Comparison of ENCODE assay signal across 11 mouse cellular contexts in genomic region chr1:167256724-167257302, GRCm38 (mm10). TPM values are rescaled to one million over a fixed set of nuclear protein-coding genes. Genes with fewer than 3 reads are reported as not detected.
DNase-seq lines count a peak whose midpoint lies in the region; ATAC-seq and TF ChIP-seq lines count a peak whose summit lies in the region.
"Had no signal": no experiment of that assay in that cellular context is flagged by ENCODE, and none has a peak within 500 bp of the region (broad histone marks: within the 10 kb centered on the region; RNA-seq: fewer than 3 reads in every experiment).

No protein-coding gene starts in this region.

- WGBS in liver, adult 2 months, result 26% methylated on average over 15 of the region's 15 CpGs
- WGBS in kidney, adult 2 months, result 38% methylated on average over 15 of the region's 15 CpGs
- WGBS in midbrain, postnatal 0 days, result 73% methylated on average over 15 of the region's 15 CpGs

- no peak for TF ChIP-seq POLR2A in liver, adult 2 months (IDR thresholded peaks at IDR 0.05; ENCODE audit: extremely low read depth, insufficient read depth, low read length)
- TF ChIP-seq POLR2A in kidney, adult 2 months (IDR thresholded peaks at IDR 0.05; ENCODE audit: low read depth, low read length), result no peak

- no peak overlapping the region for H3K4me2 ChIP-seq in midbrain, postnatal 0 days (ENCODE audit: low read depth, low read length, poor library complexity, severe bottlenecking)
- H3K4me2 ChIP-seq: midbrain, embryonic 15.5 days had no signal

- H3K9ac ChIP-seq in liver, adult 2 months (ENCODE audit: low read depth, low read length), result no peak overlapping the region
- H3K9ac ChIP-seq in midbrain, postnatal 0 days (replicated peaks; ENCODE audit: low read length, poor library complexity, severe bottlenecking), result no peak overlapping the region
- H3K9ac ChIP-seq: midbrain, embryonic 15.5 days had no signal

- peaks cover 10% of the 10 kb centered on the region for H3K79me2 ChIP-seq in liver, adult 2 months (ENCODE audit: control insufficient read depth, insufficient read depth, low read length)

- H3K27me3 ChIP-seq in liver, adult 2 months (ENCODE audit: control insufficient read depth, insufficient read depth, low read length), result no peaks in the 10 kb centered on the region
- no peaks in the 10 kb centered on the region for H3K27me3 ChIP-seq in kidney, adult 2 months (replicated peaks; ENCODE audit: control insufficient read depth, insufficient read depth, low read length)
- H3K27me3 ChIP-seq in midbrain, postnatal 0 days (ENCODE audit: insufficient read depth, low read length), result no peaks in the 10 kb centered on the region
- H3K27me3 ChIP-seq: midbrain, embryonic 15.5 days had no signal

- DNase-seq in liver, adult 2 months (ENCODE audit: extremely low read depth, low read depth, low spot score), result peak; percentile 91
- no peak for DNase-seq in liver
- DNase-seq in kidney, adult 2 months, result peak; percentile 78
- peak; percentile 17 to 42 for DNase-seq in kidney, postnatal 4 days
- DNase-seq in retina, embryonic 14.5 days (ENCODE audit: low spot score), result peak; percentile 40
- no peak for DNase-seq in ovary, postnatal 36 days (ENCODE audit: low spot score)
- no peak for DNase-seq in midbrain, postnatal 0 days (ENCODE audit: low spot score)
- no peak for DNase-seq in thymus, postnatal 36 days
- DNase-seq: cerebellum, adult 9-10 months had no signal

- ATAC-seq in midbrain, postnatal 0 days (ENCODE audit: low FRiP score), result no peak
- ATAC-seq: inflammation-experienced regulatory T-cells, adult 6 months; midbrain, embryonic 15.5 days had no signal

- TF ChIP-seq CTCF in liver, adult 2 months (IDR thresholded peaks at IDR 0.05; ENCODE audit: low read depth, low read length), result no peak
- no peak for TF ChIP-seq CTCF in kidney, adult 2 months (conservative IDR thresholded peaks at IDR 0.05; ENCODE audit: insufficient read depth, insufficient read length, low read depth, low read length)
- no peak for TF ChIP-seq CTCF in midbrain, postnatal 0 days (IDR thresholded peaks at IDR 0.05)

- H3K4me3 ChIP-seq in liver, adult 2 months (ENCODE audit: insufficient read depth, low read depth, low read length), result no peak overlapping the region
- no peak overlapping the region for H3K4me3 ChIP-seq in kidney, adult 2 months (ENCODE audit: insufficient read depth, low read depth, low read length)
- H3K4me3 ChIP-seq in midbrain, postnatal 0 days (ENCODE audit: low read depth, low read length), result no peak overlapping the region
- H3K4me3 ChIP-seq: midbrain, embryonic 15.5 days had no signal

- H3K36me3 ChIP-seq in liver, adult 2 months (ENCODE audit: control insufficient read depth, insufficient read depth, low read length), result no peaks in the 10 kb centered on the region
- no peaks in the 10 kb centered on the region for H3K36me3 ChIP-seq in kidney, adult 2 months (ENCODE audit: control insufficient read depth, insufficient read depth, low read length)
- H3K36me3 ChIP-seq in midbrain, postnatal 0 days (ENCODE audit: insufficient read depth, low read length), result no peaks in the 10 kb centered on the region
- H3K36me3 ChIP-seq: midbrain, embryonic 15.5 days had no signal

- H3K27ac ChIP-seq in liver, adult 2 months (replicated peaks; ENCODE audit: insufficient read depth, low read depth, low read length), result no peak overlapping the region
- H3K27ac ChIP-seq in kidney, adult 2 months (ENCODE audit: insufficient read depth, low read depth, low read length), result no peak overlapping the region
- H3K27ac ChIP-seq in midbrain, postnatal 0 days (ENCODE audit: low read depth, low read length), result no peak overlapping the region
- H3K27ac ChIP-seq: midbrain, embryonic 15.5 days had no signal

- peaks cover 3% of the 10 kb centered on the region; the same call in 1 of the 2 replicates for H3K4me1 ChIP-seq in liver, adult 2 months (ENCODE audit: control insufficient read depth, insufficient read depth, low read length)
- 0 out of 2 replicates have a peak, but pooled peaks cover 3% of the 10 kb centered on the region for H3K4me1 ChIP-seq in kidney, adult 2 months (ENCODE audit: control insufficient read depth, insufficient read depth, low read length)
- H3K4me1 ChIP-seq in midbrain, postnatal 0 days (ENCODE audit: insufficient read depth, low read length), result no peaks in the 10 kb centered on the region
- H3K4me1 ChIP-seq: midbrain, embryonic 15.5 days had no signal

- no peaks in the 10 kb centered on the region for H3K9me3 ChIP-seq in midbrain, postnatal 0 days (ENCODE audit: low read length)
- H3K9me3 ChIP-seq: midbrain, embryonic 15.5 days had no signal

RNA-seq across cellular contexts. Expression of gene Uck2, which starts 28.3 kb away (rescaled TPM):
- 7.0 and 7.2 TPM in 2 replicates for total RNA-seq in liver, adult 2 months (2014; rRNA removed)
- polyA plus RNA-seq in liver, adult 2 months (2012; rRNA removed), result 7.3 and 9.7 TPM in 2 replicates
- polyA plus RNA-seq in kidney, adult 2 months (2012; rRNA removed), result 12.8 and 17.5 TPM in 2 replicates
- 54.4 and 74.2 TPM in 2 replicates for total RNA-seq in midbrain, postnatal 0 days (2014; rRNA removed)
- polyA plus RNA-seq in midbrain, postnatal 0 days (2015; fragmentation: Nextera tagmentation; extraction: Ambion mirVana), result 32.7 and 42.7 TPM in 2 replicates

RNA-seq across cellular contexts. Expression of gene Tmco1, which starts 51.4 kb away (rescaled TPM):
- 142 and 162 TPM in 2 replicates for total RNA-seq in liver, adult 2 months (2014; rRNA removed)
- 70.2 and 71.5 TPM in 2 replicates for polyA plus RNA-seq in liver, adult 2 months (2012; rRNA removed)
- 96.7 and 127 TPM in 2 replicates for polyA plus RNA-seq in kidney, adult 2 months (2012; rRNA removed)
- total RNA-seq in midbrain, postnatal 0 days (2014; rRNA removed), result 40.7 and 52.5 TPM in 2 replicates
- polyA plus RNA-seq in midbrain, postnatal 0 days (2015; fragmentation: Nextera tagmentation; extraction: Ambion mirVana), result 74.4 and 74.9 TPM in 2 replicates

Comparison
In these comparisons a context has a peak if more than half of its experiments do, and no peak if none do; other contexts are left out.
1. DNase-seq: peak in liver, adult 2 months (single experiment), kidney, adult 2 months (single experiment), kidney, postnatal 4 days (2 of 2) and retina, embryonic 14.5 days (single experiment); none in liver (single experiment), ovary, postnatal 36 days (single experiment), midbrain, postnatal 0 days (single experiment) and thymus, postnatal 36 days (0 of 2).